Mouse (Mus musculus) layer of hippocampus, postnatal 14 days (tissue): ENCODE measurements at regions not wholly inside any gene's neighbourhood (a gene's known extent, or its start where the extent isn't known, plus 50 kb on each side); places are given as distances from the start of the nearest gene placed in this dataset.
A peak's percentile ranks its signal among the peaks of the same experiment; 100 is the strongest.

ENCODE experiments used
- DNase-seq, 2 experiments: peaks; one replicate each; pipeline ENCODE4 v3.0.0; 2021 to 2022; ENCODE audit warnings: low spot score in 2 of 2, mixed read lengths in 1 of 2

DNA sequence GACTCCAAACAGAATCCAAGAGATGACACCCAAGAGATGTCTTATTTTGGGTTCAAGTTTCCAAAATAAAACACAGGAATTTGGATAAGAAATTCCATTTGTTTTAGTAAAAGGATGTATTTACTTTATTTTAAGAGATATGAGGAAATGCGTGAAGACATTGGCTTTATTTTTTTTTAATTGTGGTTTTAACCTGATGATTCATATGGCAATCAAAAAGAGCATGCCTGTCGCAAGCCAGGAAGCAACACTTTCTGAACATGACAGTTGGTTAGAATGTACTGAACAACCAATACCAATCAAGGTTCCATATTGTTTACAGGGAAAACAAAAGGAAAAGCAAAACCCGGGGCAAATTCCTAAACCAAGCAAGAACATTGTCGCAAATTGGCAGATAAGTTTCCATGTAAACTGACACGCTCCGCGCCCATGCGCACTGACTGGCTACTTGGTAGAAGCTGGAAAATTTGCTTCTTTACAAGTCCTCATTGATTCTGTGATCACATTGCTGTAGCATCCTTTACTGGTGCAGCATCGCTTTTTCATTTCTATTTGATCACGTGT lies 181.4 kb upstream of the BC052040 start:
- DNase-seq, result no peak

DNA sequence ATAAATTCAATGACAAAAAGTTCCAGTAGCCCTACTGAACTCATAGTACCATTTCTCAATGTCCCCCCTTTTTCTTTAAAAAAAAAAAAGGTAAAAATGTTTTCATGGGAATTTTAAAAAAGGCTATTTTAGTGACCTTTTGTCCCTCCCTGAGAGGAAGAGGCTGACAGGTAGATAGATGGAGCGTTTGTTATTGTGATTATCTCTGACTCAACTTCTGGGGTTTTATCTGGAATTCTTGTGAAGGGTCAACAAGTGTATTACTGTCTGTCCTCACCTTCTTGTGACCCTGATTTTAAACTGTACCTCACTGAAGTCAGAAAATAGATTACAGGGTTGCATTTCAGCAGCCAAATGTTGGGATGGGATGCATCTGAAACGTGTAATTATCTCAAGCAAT lies 179.3 kb upstream of the BC052040 start:
- no peak for DNase-seq

DNA sequence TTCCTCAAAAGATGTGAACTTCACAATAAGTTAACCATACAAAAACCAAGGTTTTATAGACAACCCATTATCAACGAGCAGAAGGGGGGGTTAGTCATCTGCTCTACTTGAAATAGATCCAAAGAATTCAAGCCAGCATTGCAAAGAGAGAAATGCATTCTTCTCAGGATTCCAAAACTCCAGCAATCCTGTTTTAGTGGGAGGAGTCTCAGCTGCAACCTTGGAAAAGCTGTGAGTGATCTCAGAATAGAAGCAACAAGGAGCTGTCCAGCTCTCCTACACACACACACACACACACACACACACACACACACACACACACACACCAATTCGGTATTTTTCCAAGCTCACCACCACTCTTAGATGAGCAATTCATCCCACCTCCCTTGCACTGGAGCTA lies 149.0 kb upstream of the BC052040 start:
- no peak for DNase-seq

DNA sequence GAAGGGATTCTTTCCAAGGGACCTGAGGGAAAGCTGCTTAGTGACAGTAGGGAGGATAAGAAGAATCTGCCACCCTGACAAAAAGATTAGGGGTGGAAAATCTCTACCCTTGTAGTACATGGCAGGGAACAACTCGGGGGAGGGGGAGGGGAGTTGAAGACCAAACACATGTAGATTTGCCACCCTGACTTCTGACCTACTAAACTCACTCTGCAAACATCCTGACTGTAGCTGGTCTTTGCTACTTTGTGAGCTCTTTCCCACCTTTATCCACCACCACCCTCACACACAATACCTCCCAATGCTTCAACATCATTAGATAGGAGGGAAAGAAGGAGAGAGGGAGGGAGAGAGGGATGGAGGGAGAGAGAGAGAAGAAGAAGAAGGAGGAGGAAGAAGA lies 140.4 kb upstream of the BC052040 start:
- no peak for DNase-seq

DNA sequence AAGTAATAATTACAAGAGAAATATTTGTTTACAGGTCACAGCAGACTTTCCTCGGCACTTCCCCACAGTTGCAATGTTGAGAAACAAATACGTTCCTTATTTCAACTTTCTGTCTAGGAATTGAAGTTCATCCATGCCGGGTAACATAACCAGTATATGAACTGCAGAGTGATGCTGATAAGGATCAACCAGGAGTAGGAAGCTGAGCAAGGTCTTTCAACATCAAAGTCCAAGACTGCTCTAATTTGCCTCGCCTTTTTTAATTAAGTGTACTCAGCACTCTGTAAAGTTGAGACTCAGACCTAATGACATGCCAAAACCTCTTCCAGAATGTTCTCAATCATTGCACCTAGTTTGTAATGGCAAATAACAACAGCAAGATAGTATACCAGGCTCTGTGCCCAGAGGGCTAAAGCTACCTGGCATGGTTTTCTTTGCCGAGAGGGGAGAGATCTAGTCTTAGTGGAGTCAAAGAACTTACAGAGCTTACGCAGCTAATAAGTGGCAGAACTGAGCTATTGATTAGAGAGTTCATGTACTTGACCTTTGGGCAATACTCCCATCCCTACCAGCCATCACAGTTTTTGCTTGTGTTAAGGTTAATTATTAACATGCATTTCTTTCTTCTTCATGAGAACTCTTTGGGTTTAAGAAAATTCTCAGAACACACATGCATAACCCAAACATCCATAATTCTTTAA lies 131.6 kb upstream of the BC052040 start:
- no peak for DNase-seq

DNA sequence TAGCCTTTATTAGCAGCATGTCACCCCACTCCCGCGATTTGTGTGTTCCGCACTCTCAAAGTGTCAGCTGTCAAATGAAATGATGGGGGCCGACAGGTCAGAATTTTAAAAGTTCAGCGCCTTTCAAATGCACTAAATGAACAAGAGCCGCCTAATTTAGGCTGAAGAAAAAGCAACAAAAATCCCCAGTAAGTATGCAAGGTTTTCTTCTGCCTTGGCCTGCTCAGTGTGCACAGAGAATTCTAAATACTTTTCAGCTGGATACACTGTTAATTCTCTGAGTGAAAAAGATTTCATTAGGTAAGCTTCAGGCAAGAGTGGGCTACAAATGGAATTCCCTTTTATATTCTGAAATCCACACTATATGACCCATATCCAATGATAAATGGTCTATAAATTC lies 125.9 kb upstream of the BC052040 start:
- no peak for DNase-seq

DNA sequence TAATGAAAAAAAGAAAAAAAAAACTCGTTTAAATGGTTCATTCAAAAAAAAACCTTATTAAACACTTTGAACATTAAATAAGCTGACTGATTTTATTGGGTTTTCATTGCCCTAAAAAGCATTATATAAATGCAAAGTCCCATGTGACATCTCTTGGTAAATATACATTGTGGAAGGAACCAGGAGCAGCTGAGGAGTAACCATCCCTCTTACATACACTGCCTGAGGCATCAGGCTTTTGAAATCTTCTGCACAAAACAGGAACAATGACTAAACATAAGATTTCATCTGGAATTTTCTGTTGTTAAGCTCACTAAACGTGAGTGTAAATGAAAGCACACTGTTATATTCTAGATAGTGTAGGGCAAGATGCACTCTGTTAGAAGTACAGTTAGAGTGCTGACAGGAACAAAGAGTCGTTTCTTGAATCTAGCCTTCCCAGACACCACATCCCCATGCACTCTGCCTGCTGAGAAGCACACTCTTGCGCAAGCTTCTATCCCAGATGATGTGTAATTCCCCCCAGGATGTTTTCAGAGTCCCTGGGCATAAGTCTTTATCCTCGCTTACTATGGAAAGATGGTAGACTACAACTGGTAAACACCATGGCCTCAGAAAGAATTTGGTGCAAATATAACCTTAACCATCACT lies 125.0 kb upstream of the BC052040 start:
- no peak for DNase-seq

DNA sequence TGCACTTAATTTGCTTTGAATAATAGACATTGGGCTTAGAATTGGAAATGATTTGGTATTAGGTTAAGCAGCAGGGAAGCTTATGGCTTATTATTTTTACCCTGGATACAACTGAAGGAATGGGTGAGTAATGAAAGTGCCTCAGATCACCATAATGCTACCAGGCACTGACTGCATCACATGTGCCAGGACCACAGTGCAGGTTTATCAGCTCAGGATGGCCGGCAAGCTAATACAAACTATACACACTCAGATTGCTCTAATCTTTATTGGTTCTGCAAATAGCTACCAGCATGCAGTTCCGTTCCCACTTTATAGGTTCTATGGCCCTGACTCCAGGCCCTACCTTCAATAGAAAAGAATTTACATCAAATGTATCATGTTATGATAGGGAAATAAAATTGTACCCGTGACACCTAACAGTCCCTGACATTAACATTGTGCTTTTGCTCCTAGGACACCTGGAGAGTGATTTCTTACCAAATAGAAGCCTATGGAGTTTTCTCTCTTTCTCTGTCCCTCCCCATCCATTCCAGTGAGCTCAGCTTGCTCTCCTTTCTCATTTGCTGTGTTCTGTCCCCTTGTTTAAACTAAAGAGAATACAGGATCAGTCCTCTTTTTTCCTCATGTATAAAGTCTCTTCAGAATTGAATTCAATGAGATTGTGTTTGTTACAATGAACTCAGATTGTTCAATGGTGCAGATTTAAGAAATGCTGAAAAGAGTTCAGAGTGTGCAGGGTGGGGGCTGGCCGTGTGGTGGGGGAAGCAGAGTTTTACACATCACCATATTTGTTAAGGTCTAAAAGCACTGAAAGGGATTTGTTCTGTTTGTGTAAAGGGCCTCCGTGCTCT lies 121.3 kb upstream of the BC052040 start:
- no peak for DNase-seq

DNA sequence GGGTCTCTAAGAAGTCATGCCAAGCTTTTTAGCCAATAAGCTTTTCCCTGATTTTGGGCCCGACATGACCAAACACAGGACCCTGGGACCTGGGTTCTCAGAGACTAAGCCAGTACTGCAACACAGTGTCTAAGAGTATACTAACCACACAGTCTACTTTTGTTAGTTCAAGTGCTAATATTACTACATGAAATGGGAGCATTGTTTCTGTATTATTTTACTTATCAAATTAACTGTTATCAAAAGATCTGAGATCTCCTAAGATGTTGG lies 120.7 kb upstream of the BC052040 start:
- DNase-seq, result no peak

DNA sequence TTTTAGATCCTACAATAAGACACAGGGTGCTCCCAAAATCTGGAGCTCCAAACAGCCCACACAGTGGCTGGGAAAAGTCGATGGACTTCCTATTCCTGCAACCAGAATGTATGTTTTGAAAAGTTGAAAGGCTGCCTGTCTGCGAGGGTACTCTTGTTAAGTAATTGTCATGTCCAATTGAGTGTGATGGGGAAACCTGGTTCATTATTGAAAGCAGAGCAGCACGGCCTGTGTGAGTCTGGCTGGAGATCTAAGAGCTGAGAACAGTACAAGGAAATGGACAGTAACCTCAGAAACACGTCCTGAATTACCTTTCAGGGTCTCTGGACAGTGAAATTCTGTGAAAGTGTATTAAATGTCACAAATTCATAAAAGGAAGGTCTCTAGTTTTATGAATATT lies 115.3 kb upstream of the BC052040 start:
- no peak for DNase-seq

DNA sequence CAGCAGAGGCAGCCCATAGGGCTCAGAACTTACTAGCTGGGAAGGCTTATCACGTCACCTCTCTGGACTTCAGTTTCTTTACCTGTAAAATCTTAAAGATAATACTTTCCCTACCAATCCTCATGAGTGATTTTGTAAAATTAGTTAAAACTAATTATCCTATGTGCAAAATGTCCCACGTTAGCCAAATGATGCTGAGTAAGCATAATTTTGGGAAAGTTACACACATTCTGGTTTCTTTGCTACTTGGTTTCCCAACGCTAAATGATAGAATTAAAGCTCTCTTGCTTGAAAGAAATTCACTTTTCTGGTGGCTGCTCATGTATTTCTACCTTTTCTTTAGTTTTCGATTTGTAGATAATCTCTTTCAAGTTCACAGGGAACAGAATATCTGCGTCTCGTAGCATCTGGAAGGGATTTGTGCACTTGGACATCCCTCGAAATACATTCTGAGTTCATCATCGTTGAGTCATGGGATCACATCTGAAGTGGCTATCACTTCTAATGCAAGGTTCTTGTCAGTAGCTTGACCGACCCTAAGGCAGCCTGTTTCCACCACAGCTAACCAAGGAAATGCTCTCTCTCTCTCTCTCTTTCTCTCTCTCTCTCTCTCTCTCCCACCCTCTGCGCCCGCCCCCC lies 114.3 kb upstream of the BC052040 start:
- no peak for DNase-seq

DNA sequence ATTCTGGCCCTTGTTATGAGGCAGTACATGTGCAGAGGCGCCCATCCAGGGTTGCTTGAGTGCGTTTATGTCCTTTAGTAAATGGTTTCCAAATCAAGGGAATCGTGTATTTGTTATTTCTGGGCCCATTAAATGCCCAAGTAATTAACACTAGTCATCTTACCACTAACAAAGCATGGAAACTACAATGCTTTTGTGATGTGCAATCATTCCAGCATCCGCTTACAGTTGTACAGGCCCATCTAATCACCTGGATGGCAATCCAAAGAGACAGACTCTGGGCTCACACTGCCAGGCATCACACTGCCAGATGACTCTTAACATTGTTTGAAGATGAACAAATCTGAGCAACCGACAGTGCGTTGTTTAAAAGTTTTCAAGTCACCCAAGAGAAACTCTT lies 113.6 kb upstream of the BC052040 start:
- no peak for DNase-seq

DNA sequence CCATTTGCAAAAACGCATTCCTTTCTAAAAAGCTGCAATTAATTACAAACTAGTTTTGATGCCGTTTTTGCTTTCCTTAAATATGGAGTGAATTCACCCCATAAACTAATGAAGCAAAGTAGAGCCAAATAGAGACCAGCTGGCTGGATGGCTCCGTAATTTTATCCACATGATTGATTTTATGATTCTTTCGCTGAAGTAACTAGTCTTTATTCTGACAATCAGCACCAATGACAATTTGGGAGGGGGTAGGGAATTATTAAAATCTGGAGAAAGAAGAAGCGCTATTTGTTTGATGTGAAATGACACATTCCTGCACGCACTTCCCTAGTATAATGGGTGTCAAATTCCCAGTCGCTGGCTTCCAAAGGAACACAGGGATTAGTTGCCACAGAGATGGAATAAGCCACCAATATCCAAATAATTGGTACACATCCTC lies 113.0 kb upstream of the BC052040 start:
- DNase-seq, result peak; percentile 8 to 42

DNA sequence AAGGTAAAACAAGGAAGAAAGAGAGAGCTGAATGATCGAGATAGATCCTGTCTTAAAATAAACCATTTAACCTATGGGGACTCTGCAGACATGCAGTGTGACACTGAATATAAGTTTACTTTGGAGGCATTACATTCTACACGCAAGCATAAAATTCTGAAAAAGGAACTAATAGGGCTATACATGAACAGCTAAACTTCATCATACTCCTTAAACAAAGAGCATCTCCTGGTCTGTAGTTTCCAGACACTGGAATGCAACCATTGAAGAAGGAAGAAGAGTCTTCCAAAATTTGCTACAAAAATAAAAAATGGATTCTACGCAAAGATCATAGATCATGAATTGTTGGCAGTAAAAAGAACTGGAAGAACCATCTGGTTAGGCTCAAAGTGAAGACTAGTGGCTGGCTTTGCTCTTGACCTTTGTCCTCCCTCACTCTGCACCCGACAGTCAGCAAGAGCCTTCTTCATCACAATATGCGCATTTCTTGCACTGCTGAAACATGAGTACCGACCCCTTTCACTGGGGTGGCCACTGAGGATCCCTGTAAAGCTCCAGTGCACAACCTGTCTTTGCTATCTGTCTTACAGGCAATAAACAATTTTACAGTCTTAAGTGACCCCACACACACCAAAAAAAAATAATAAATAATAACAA lies 112.2 kb upstream of the BC052040 start:
- DNase-seq, result no peak

DNA sequence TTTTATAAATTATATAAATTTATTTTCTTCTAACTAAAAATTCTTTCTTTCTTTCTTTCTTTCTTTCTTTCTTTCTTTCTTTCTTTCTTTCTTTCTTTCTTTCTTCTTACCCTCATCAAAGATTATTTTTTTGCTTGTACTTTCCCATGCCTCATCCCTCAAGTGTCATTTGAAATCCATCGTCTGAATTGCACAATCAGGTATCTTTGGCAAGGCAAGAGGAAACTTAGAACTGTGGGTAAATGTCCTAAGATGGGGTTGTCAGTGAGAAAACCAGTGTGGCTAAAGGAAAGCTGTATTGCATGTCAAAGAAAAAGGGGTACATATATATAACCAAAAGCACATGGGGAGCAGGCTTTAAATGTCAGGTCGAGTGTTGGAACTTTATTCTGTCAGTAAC lies 109.1 kb upstream of the BC052040 start:
- DNase-seq, result no peak

DNA sequence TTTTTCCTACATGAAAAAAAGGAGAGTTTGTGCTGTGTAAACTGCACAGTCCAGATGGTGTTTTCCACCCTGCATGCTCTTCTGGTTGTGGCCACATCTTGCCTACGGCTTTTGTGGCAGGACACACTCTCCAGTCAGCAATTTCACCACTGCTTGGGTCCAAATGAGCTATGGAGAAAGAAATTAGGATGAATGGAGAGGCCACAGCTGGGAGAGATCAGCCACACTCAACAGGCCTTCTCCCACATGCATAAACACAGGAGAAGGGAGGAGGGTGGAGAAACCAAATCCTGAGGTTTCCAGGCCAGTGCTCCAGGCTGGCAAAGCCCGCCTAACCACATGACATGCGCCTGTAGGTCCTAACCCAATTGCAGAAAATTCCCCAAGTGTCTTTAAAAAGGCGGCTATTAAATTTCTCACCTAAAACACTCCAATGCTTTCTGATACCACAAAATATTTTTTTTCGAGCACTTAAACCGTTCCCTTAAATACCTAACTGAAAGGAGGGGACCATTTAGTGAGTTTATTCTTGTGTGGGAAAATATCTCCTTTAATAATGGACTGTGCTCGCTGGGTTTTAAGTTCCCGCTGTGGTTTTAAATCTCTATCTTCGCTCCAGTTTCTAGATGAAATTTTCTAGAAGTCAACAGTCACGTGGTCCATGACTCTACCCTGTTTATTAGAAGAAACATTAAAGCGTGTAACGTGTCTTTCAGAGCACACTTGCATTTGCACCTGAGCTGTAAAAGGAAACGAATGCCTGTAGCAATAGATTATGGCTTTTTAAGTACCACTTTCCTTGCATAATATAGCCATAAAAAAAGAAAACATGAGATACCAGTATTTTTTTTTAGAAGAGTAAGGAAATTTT lies 97.9 kb upstream of the BC052040 start:
- no peak for DNase-seq

DNA sequence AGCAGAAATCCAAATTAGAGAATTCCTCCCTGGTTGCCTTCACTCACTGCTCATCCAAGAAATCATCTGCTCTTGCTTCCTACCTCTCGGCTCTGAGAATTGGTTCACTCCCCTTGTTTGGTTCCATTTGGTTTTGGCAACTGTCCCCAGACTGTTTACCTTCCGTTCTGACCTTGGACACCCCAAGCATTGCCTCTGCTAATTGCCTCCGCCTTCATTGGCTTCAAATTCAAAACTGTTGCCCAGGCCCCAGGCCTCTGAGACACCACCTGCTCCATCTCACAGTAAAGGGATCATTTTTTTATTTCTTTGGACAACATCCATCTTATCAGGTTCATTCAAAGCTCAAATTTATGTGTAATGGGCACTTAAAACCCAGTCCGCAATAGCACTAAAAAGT lies 93.1 kb upstream of the BC052040 start:
- DNase-seq, result no peak

DNA sequence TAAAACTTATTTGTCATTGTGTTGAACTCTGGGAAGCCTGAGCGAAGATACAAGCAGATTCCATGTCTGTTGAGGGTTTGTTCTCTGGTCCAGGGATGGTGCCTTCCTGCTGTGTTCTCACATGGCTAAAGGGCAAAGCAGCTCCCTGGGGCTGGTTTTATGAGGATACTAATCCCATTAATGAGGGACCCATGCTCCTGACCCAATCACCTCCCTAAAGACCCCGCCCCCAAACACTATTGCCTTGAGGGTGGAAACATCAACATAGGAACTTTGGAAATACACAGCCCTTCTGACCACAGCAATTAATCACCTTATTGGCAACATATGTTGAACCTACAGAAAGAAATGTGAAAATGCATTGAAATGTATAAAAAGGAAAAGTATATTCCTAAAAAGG lies 88.5 kb upstream of the BC052040 start:
- DNase-seq, result no peak

DNA sequence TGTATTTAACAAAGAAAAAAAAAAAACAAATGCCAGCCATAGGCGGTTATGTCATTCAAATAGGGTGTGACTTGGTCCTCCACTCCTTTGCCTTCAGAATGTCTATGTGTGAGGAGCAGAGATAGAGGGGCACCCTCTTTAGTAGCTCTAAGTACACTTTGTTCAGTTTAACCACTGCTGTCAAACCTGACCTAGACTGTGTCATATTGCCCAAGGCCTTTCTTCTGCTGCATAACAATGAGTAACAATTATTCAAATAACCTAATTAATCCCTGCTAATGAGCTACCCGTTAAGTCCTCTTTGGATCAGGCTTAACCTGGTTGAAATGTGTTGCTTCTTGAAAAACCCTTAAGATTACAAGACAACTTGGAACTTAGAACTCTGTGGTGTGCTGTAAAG lies 81.6 kb upstream of the BC052040 start:
- DNase-seq, result no peak

DNA sequence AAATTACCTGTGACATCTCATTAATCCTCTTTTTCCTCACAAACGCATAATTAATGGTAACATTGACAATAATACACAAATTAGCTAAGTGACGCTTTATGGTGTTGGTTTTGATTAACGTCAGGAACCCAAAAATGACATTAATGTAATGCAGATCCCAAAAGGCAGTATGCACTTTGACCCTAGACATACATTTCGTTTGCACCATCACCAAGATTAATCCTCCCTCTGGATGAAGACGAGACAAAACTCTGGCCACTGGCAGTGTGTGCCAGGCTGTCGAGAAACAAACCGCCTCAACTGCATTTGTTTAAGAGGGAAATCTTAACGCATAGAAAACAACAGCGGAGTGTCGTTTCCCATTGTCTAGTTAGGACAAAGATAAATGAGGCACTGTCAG lies 72.0 kb upstream of the BC052040 start:
- no peak for DNase-seq
